Mouse (Mus musculus) mouse trophoblast stem cell (cell line): ENCODE measurements around the gene Spred3.
"Not testable (repeated sequence)": the region's sequence is repeated elsewhere in the genome, so short reads cannot be mapped to it uniquely, and the experiment has no call there.

ENCODE experiments used
- in situ Hi-C, 2 experiments: fragments of 300-500 bp; cut with MseI, MboI; formaldehyde crosslinking; loops; 2 replicates in 1 of 2; 3 replicates in 1 of 2; pipeline ENCODE4 v1.15.1; 2025

Spred3 gene

GRCm38 (mm10) chr7:29169231-29170065, 763 bp downstream of the Spred3 start:
- in situ Hi-C loops: no loop called here

GRCm38 (mm10) chr7:29168791-29169230, 1.4 kb downstream of the Spred3 start:
- in situ Hi-C loops: no loop called here

GRCm38 (mm10) chr7:29168121-29168695, 2.0 kb downstream of the Spred3 start:
- in situ Hi-C loops: no loop called here

GRCm38 (mm10) chr7:29167656-29168055, 2.6 kb downstream of the Spred3 start:
- in situ Hi-C loops: no loop called here

GRCm38 (mm10) chr7:29162750-29163525, 7.3 kb downstream of the Spred3 start:
- in situ Hi-C loops: no loop called here

GRCm38 (mm10) chr7:29162294-29162693, 7.9 kb downstream of the Spred3 start:
- in situ Hi-C loops: no loop called here

GRCm38 (mm10) chr7:29158264-29158663, 11.9 kb downstream of the Spred3 start:
- in situ Hi-C loops: no loop called here

GRCm38 (mm10) chr7:29155838-29156782, 14.1 kb downstream of the Spred3 start, which contains the start of gene Fam98c:
Gene Fam98c, minus strand, starts transcription at chr7:29156234.
- in situ Hi-C loops: no loop called here

GRCm38 (mm10) chr7:29155196-29155837, 14.9 kb downstream of the Spred3 start:
- in situ Hi-C loops: no loop called here

- in situ Hi-C loops: no loop called here
Observed at GRCm38 (mm10) chr7:29154018-29154720, 16.0 kb downstream of the Spred3 start.

GRCm38 (mm10) chr7:29151486-29151885, 18.7 kb downstream of the Spred3 start:
- in situ Hi-C loops: no loop called here

- in situ Hi-C loops: no loop called here
Observed at GRCm38 (mm10) chr7:29148771-29149170, 21.4 kb downstream of the Spred3 start.

- in situ Hi-C loops: no loop called here
Observed at GRCm38 (mm10) chr7:29146625-29147367, 23.4 kb downstream of the Spred3 start.

- in situ Hi-C loops: no loop called here
Observed at GRCm38 (mm10) chr7:29144006-29144405, 26.2 kb downstream of the Spred3 start.

- in situ Hi-C loops: no loop called here
Observed at GRCm38 (mm10) chr7:29141416-29141815, 28.8 kb downstream of the Spred3 start.

- in situ Hi-C loops: not testable (repeated sequence)
Observed at GRCm38 (mm10) chr7:29139237-29139636, 31.0 kb downstream of the Spred3 start.

GRCm38 (mm10) chr7:29137429-29137828, 32.8 kb downstream of the Spred3 start:
- in situ Hi-C loops: no loop called here

GRCm38 (mm10) chr7:29134693-29135386, 35.4 kb downstream of the Spred3 start, which contains the start of gene Rasgrp4:
Gene Rasgrp4, plus strand, starts transcription at chr7:29134851.
- in situ Hi-C loops: no loop called here

GRCm38 (mm10) chr7:29134230-29134629, 36.0 kb downstream of the Spred3 start:
- in situ Hi-C loops: no loop called here
